Mouse (Mus musculus): ENCODE data around the gene Kctd11. TPM values are rescaled to one million over a fixed set of nuclear protein-coding genes. Genes with fewer than 3 reads are reported as not detected.
A peak's percentile ranks its signal among the peaks of the same experiment; 100 is the strongest.
"Not testable (repeated sequence)": the region's sequence is repeated elsewhere in the genome, so short reads cannot be mapped to it uniquely, and the experiment has no call there.

Kctd11 gene
- total RNA-seq, 2 experiments from 2014 or later: 3.1 to 3.8 TPM

- intact Hi-C loops (cut with DNase I); DNase-seq: not testable (repeated sequence)
Observed at GRCm38 (mm10) chr11:69863729-69864128, 17.5 kb downstream of the Kctd11 start.

DNA sequence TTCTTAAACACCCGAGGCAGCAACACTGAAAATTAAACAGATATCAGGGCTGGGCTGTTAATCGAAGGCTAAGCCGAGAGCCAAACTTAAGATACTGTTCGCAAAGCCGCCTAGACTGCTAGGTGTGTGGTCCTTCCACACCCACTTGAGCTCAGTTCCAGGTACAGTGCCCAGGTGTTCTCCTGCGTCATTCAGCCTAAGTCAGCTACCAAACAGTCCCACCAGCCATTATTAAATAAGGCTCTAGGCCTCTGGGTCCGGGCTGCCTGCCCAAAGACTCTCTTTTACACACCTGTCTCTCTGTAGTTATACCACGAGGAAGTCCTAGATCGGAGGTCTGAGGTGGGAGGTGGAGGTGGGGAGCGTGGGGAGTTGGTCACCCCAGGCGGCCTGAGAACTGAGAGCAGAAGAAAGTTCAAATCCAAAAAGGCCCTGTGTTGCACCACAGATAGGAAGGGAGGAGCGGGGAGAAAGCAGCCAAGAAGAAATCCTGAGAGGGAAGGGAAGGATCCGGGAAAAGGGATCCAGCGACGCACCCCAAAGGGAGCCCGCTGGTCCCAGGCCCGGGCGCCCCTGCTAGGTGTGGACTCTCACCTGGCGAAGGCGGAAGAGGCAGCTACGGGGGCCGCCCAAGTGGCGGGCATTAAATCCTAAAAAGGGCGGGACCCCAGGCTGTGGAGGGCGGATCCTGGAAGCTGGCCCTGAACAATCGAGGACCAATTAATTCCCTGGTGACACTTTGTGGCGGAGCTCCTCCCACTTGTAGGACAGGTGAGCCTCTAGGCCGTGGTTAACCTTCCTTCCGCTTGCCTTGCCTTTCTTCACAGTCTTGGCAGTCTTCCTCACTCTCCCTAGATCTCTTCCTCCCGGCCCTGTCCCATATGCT is 22.9 kb downstream of the Kctd11 start, which contains the start of gene Tnk1:
Tnk1 (minus strand) TSS at position 618 of the 886 bp plus-strand sequence.
- intact Hi-C loops (cut with DNase I): no loop called here
- no peak for DNase-seq

GRCm38 (mm10) chr11:69855347-69855746 is 25.9 kb downstream of the Kctd11 start:
- intact Hi-C loops (cut with DNase I): no loop called here
- DNase-seq: peak; percentile 52 to 58

DNA sequence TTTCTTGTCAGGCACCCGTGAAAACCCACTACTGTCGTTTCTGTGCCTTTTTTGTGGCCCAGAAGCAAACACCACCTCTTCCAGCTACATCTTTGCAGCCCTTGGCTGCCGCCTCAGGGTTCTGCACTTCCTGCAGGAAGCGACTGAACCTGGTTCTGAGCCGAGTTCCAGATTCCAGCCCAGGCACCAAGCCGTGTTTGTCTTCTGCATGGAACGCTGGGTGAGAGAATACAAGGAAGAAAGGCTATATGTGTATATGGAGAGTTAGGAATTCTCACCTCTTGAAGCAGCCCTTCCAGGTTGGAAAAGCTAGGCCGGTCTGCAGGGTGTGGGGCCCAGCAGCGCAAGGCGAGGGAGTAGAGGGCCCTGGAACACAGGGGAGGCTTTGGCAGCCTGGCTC is 26.5 kb downstream of the Kctd11 start:
- intact Hi-C loops (cut with DNase I): no loop called here
- no peak for DNase-seq

- DNase-seq: no peak
- intact Hi-C loops (cut with DNase I): no loop called here
Observed at GRCm38 (mm10) chr11:69853994-69854393, 27.2 kb downstream of the Kctd11 start.

- DNase-seq: no peak
- intact Hi-C loops (cut with DNase I): no loop called here
Observed at GRCm38 (mm10) chr11:69850754-69851153, 30.5 kb downstream of the Kctd11 start.

- DNase-seq: no peak
- intact Hi-C loops (cut with DNase I): no loop called here
Observed at GRCm38 (mm10) chr11:69849884-69850283, 31.3 kb downstream of the Kctd11 start.

DNA sequence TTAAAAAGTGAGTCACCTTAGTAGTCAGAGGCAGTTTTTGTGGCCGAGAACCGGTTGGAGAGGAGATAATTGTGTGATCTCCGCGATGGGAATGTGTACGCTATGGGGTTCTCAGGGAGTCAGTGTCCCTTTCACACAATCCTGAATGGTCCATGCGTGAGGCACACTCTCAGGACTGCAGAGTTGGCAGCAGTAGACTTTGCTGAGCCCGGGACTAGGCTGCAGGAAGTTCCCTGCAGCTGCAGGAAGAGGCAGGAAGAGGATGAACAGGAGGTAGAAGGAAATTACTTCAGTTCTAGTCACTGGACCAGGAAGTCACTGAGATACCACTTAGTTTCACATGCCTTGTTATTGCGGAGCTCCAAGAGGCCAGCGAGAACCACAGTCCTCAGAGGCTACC is 32.1 kb downstream of the Kctd11 start:
- intact Hi-C loops (cut with DNase I): no loop called here
- DNase-seq: no peak

- DNase-seq: no peak
- intact Hi-C loops (cut with DNase I): no loop called here
Observed at GRCm38 (mm10) chr11:69848021-69848420, 33.2 kb downstream of the Kctd11 start.

- DNase-seq: peak in 1 of 2 experiments; percentile 41
- intact Hi-C loops (cut with DNase I): no loop called here
Observed at GRCm38 (mm10) chr11:69846738-69847688, 34.2 kb downstream of the Kctd11 start.

DNA sequence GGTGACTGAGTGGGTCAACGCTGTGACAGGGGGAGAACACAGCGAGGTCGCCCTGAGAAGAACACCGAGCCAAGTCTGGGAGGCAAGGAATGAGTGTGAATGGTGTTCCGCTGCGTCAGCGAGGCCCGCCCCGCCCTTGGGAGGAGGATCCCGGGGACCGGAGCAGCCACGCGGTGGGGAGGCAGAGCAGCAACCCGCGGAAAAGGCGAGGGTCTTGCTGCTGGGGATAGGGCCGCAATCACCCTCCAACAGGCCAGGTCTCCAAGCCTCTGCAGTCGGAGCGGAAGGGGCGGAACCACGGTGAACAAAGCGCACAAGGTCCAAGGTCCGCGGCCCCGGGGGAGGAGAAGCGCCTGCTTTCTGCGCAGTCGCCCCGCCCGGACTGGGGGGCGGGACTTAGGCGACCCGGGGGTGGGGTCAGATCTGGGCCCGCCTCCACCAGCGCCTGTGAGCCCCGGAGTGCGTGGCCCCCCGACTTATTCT is 35.0 kb downstream of the Kctd11 start, which contains the start of gene Plscr3:
Plscr3 (plus strand) TSS at position 179 of the 483 bp plus-strand sequence.
- intact Hi-C loops (cut with DNase I): no loop called here
- peak; percentile 94 to 96 for DNase-seq

- no peak for DNase-seq
- intact Hi-C loops (cut with DNase I): loop anchor here (2.0 to 5.0 kb wide), 2 partner anchors 39 to 62 kb away; partner anchors contain the start of genes 2810408A11Rik, Neurl4 and Tmem95
Observed at GRCm38 (mm10) chr11:69838714-69839104, 42.5 kb downstream of the Kctd11 start.

DNA sequence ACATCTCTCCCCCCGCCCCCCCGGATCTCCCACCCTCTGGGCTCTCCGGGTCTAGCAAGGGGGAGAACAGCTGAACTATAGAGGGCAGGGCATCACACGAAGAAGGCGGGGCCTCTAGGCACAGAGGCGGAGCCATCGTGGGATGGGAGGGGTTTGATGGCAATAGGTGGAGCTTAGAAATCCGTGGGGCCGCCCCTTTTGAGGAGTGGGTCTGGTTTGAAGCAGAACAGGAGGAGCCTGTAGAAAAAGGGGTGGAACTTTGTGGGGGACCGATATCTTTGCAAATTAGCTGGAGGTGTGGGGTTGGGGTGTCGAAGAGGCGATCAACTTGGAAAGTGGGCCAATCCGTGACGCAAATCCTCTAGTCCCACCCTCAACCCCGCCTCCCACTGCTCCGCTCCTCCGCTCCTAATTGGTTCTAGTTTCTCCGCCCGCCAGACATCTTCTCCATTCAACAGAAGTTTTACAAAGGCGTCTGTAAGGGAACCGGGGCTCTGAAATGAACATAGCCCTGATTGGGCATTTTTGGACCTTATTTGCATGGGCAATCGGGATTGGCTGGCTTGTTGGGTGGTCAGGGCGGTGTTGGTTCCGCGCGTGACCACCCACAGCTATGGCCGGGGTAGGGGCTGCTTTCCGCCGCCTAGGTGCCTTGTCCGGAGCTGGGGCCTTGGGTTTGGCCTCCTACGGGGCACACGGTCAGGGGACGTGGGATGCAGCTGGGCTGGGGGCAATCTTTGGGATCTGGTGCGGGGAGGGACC is 43.1 kb downstream of the Kctd11 start, which contains the start of gene Tmem256:
Tmem256 (plus strand) TSS at position 563 of the 762 bp plus-strand sequence.
- intact Hi-C loops (cut with DNase I): loop anchor here (2.0 to 5.0 kb wide), 3 partner anchors 35 to 63 kb away; partner anchors contain the start of genes 2810408A11Rik, Neurl4 and Tmem95
- DNase-seq: peak; percentile 92 to 94

DNA sequence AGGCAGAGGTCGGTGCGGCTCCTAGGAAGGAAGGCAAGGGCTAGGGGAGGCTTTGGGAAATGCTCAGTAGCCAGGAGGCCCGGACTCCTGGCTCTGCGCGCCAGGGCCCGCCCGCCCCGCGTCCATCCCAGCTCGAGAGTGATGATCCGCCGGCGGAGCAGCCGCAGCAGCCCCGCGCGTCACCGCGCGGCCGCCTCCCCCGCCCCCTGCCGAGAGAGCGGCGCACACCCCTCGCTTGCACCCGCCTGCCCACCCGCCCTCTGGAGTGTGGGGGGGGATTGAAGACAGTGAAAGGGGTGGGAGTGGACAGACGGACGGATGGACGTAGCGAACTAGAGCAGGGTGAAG is 43.6 kb downstream of the Kctd11 start, which contains the start of gene Nlgn2:
Nlgn2 (minus strand) TSS at position 181 of the 348 bp plus-strand sequence.
- intact Hi-C loops (cut with DNase I): loop anchor here (2.0 to 5.0 kb wide), 2 partner anchors 35 to 40 kb away; partner anchors contain the start of gene Tmem95
- no peak for DNase-seq

- peak; percentile 49 to 53 for DNase-seq
- intact Hi-C loops (cut with DNase I): loop anchor here (2.0 to 5.0 kb wide), 2 partner anchors 34 to 40 kb away; partner anchors contain the start of gene Tmem95
Observed at GRCm38 (mm10) chr11:69836703-69837576, 44.3 kb downstream of the Kctd11 start.

DNA sequence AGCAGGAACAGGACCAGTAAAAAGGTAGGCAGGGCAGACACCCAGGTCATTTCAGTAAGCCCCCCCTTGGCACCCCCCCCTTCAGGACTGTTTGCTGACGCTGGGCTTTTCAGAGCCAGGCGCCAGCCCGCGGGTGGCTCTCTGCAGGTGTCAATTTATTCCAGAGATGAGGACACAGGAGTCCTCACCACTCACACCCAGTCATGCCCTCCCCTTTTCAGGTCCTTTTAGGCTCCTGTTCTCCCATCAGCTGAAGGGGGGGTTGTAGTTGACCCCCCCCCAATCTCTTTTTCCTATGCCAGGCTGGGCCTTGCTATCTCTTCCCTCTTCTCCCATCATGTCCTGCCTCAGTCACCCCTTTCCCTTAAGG is 45.3 kb downstream of the Kctd11 start:
- intact Hi-C loops (cut with DNase I): loop anchor here (2.0 to 5.0 kb wide), 2 partner anchors 33 to 41 kb away; partner anchors contain the start of gene Tmem95
- no peak for DNase-seq

- no peak for DNase-seq
- intact Hi-C loops (cut with DNase I): loop anchor here (5.0 kb wide), 1 partner anchor 42 kb away; the partner anchor contains the start of gene Tmem95
Observed at GRCm38 (mm10) chr11:69835326-69835965, 45.8 kb downstream of the Kctd11 start.
